In genomic region chr11:61175778-61176177, GRCm38 (mm10) we compare ENCODE assay signal across 8 mouse cellular contexts. TPM values are rescaled to one million over a fixed set of nuclear protein-coding genes. Genes with fewer than 3 reads are reported as not detected.
A peak's percentile ranks its signal among the peaks of the same experiment; 100 is the strongest.
DNase-seq lines count a peak whose midpoint lies in the region; ATAC-seq and TF ChIP-seq lines count a peak whose summit lies in the region.

No protein-coding gene starts in this region.

- peak overlapping the region; percentile 100 for H3K4me3 ChIP-seq in heart, embryonic 13.5 days
- H3K4me3 ChIP-seq in bone marrow, adult 2 months (replicated peaks; ENCODE audit: control insufficient read depth, low read depth, low read length), result no peak overlapping the region
- no peak overlapping the region for H3K4me3 ChIP-seq in hindbrain, embryonic 12.5 days
- no peak overlapping the region for H3K4me3 ChIP-seq in midbrain, embryonic 11.5 days (ENCODE audit: low read depth, low read length)

- no peak for TF ChIP-seq POLR2A in bone marrow, adult 2 months (IDR thresholded peaks at IDR 0.05; ENCODE audit: borderline replicate concordance, control insufficient read depth, low read depth, low read length)

- no peaks in the 10 kb centered on the region for H3K9me3 ChIP-seq in heart, embryonic 13.5 days
- H3K9me3 ChIP-seq in hindbrain, embryonic 12.5 days (replicated peaks), result no peaks in the 10 kb centered on the region
- no peaks in the 10 kb centered on the region for H3K9me3 ChIP-seq in midbrain, embryonic 11.5 days (ENCODE audit: control insufficient read depth, low read length)

- ATAC-seq in heart, embryonic 13.5 days (ENCODE audit: extremely low read depth, insufficient number of reproducible peaks, low FRiP score, low TSS enrichment), result no peak
- no peak for ATAC-seq in hindbrain, embryonic 12.5 days (ENCODE audit: low FRiP score)
- no peak for ATAC-seq in midbrain, embryonic 11.5 days (ENCODE audit: low FRiP score)
- no peak for ATAC-seq in activated CD4-positive, CD25-positive, alpha-beta regulatory T cell, adult 4 months

- H3K27me3 ChIP-seq in heart, embryonic 13.5 days (replicated peaks), result no peaks in the 10 kb centered on the region
- no peaks in the 10 kb centered on the region for H3K27me3 ChIP-seq in hindbrain, embryonic 12.5 days
- H3K27me3 ChIP-seq in midbrain, embryonic 11.5 days (ENCODE audit: control insufficient read depth, insufficient read depth, low read length), result no peaks in the 10 kb centered on the region

- TF ChIP-seq CTCF in bone marrow, adult 2 months (IDR thresholded peaks at IDR 0.05; ENCODE audit: control insufficient read depth, insufficient read depth, low read length), result no peak

- H3K27ac ChIP-seq in heart, embryonic 13.5 days (replicated peaks), result 0 out of 2 replicates have a peak overlapping the region, but pooled peaks have one; percentile 78
- H3K27ac ChIP-seq in bone marrow, adult 2 months (ENCODE audit: control insufficient read depth, insufficient read depth, low read depth, low read length, poor library complexity), result peak overlapping the region; percentile 41; the same call in 1 of the 2 replicates
- H3K27ac ChIP-seq in hindbrain, embryonic 12.5 days, result peak overlapping the region; percentile 90
- H3K27ac ChIP-seq in midbrain, embryonic 11.5 days (ENCODE audit: low read depth, low read length), result no peak overlapping the region; the same call in 1 of the 2 replicates

- 70% methylated on average over 5 of the region's 5 CpGs for WGBS in heart, embryonic 13.5 days
- 74% methylated on average over 5 of the region's 5 CpGs for WGBS in bone marrow, adult 2 months
- 74% methylated on average over 5 of the region's 5 CpGs for WGBS in hindbrain, embryonic 12.5 days
- WGBS in midbrain, embryonic 11.5 days, result 77% methylated on average over 5 of the region's 5 CpGs

- H3K4me2 ChIP-seq in heart, embryonic 13.5 days, result peak overlapping the region; percentile 69
- peak overlapping the region; percentile 47 for H3K4me2 ChIP-seq in hindbrain, embryonic 12.5 days (replicated peaks)
- H3K4me2 ChIP-seq in midbrain, embryonic 11.5 days, result peak overlapping the region; percentile 43; the same call in 1 of the 2 replicates

- no peak overlapping the region for H3K9ac ChIP-seq in heart, embryonic 13.5 days
- no peak overlapping the region for H3K9ac ChIP-seq in hindbrain, embryonic 12.5 days
- no peak overlapping the region for H3K9ac ChIP-seq in midbrain, embryonic 11.5 days (ENCODE audit: low read length)

- H3K36me3 ChIP-seq in heart, embryonic 13.5 days, result no peaks in the 10 kb centered on the region
- peaks cover 5% of the 10 kb centered on the region; the same call in 1 of the 2 replicates for H3K36me3 ChIP-seq in hindbrain, embryonic 12.5 days
- H3K36me3 ChIP-seq in midbrain, embryonic 11.5 days (ENCODE audit: control insufficient read depth, insufficient read depth, low read length), result no peaks in the 10 kb centered on the region

- DNase-seq in heart, postnatal 4 days, result no peak
- no peak for DNase-seq in midbrain, embryonic 11.5 days (ENCODE audit: low spot score, missing footprints)
- no peak for DNase-seq in spleen, postnatal 10 days (ENCODE audit: low spot score in 2 of 2)
- DNase-seq in urinary bladder, postnatal 4 days (ENCODE audit: low spot score in 2 of 2), result no peak

- H3K4me1 ChIP-seq in heart, embryonic 13.5 days, result peaks cover 33% of the 10 kb centered on the region
- H3K4me1 ChIP-seq in bone marrow, adult 2 months (ENCODE audit: control insufficient read depth, insufficient read depth, low read length), result 0 out of 2 replicates have a peak, but pooled peaks cover 1% of the 10 kb centered on the region
- H3K4me1 ChIP-seq in hindbrain, embryonic 12.5 days, result peaks cover 26% of the 10 kb centered on the region
- peaks cover 16% of the 10 kb centered on the region for H3K4me1 ChIP-seq in midbrain, embryonic 11.5 days (ENCODE audit: control insufficient read depth, insufficient read depth, low read length)

RNA-seq across cellular contexts. Expression of gene Usp22, which starts 0.9 kb away (rescaled TPM):
- polyA plus RNA-seq in heart, embryonic 13.5 days (2015; fragmentation: Nextera tagmentation; extraction: Ambion mirVana), result 69.9 and 76.1 TPM in 2 replicates
- 10 to 100 TPM; 65.6 to 69.4 TPM for total RNA-seq in heart, postnatal 4 days (2021)
- polyA plus RNA-seq in bone marrow, adult 2 months (2011; ENCODE audit: insufficient read depth, insufficient read length, low replicate concordance, missing spikeins), result 4.0 and 14.2 TPM in 2 replicates
- 344 and 354 TPM in 2 replicates for polyA plus RNA-seq in hindbrain, embryonic 12.5 days (2016; fragmentation: Nextera tagmentation; extraction: Ambion mirVana)
- polyA plus RNA-seq in midbrain, embryonic 11.5 days (2014; fragmentation: Nextera tagmentation; extraction: Ambion mirVana), result 284 and 292 TPM in 2 replicates
- 10 to 100 TPM; 11.4 to 12.5 TPM for polyA plus RNA-seq in activated CD4-positive, CD25-positive, alpha-beta regulatory T cell, adult 4 months (2017; shearing (Covaris generic))

RNA-seq across cellular contexts. Expression of gene Aldh3a1, which starts 31.6 kb away (rescaled TPM):
- polyA plus RNA-seq in heart, embryonic 13.5 days (2015; fragmentation: Nextera tagmentation; extraction: Ambion mirVana), result 0.08 and 0.17 TPM in 2 replicates
- total RNA-seq in heart, postnatal 4 days (2021), result under 1 TPM; 0.29 to 0.31 TPM
- 1.7 TPM in 1 of 2 replicates, not detected in the other for polyA plus RNA-seq in bone marrow, adult 2 months (2011; ENCODE audit: insufficient read depth, insufficient read length, low replicate concordance, missing spikeins)
- polyA plus RNA-seq in hindbrain, embryonic 12.5 days (2016; fragmentation: Nextera tagmentation; extraction: Ambion mirVana), result not detected in 2 replicates
- not detected in 2 replicates for polyA plus RNA-seq in midbrain, embryonic 11.5 days (2014; fragmentation: Nextera tagmentation; extraction: Ambion mirVana)
- polyA plus RNA-seq in activated CD4-positive, CD25-positive, alpha-beta regulatory T cell, adult 4 months (2017; shearing (Covaris generic)), result not detected

RNA-seq across cellular contexts. Expression of gene Tnfrsf13b, which starts 49.2 kb away (rescaled TPM):
- polyA plus RNA-seq in heart, embryonic 13.5 days (2015; fragmentation: Nextera tagmentation; extraction: Ambion mirVana), result 1.6 and 2.4 TPM in 2 replicates
- 1 to 10 TPM in 1 of 2 experiments, under 1 TPM in 1; 0.90 to 1.0 TPM for total RNA-seq in heart, postnatal 4 days (2021)
- polyA plus RNA-seq in bone marrow, adult 2 months (2011; ENCODE audit: insufficient read depth, insufficient read length, low replicate concordance, missing spikeins), result 11.5 and 21.8 TPM in 2 replicates
- 1.1 and 1.5 TPM in 2 replicates for polyA plus RNA-seq in hindbrain, embryonic 12.5 days (2016; fragmentation: Nextera tagmentation; extraction: Ambion mirVana)
- 1.1 and 1.4 TPM in 2 replicates for polyA plus RNA-seq in midbrain, embryonic 11.5 days (2014; fragmentation: Nextera tagmentation; extraction: Ambion mirVana)
- polyA plus RNA-seq in activated CD4-positive, CD25-positive, alpha-beta regulatory T cell, adult 4 months (2017; shearing (Covaris generic)), result 10 to 100 TPM; 59.6 to 72.1 TPM
